Mouse (Mus musculus) liver, embryonic 16.5 days (tissue): ENCODE data around the gene Cyp4a12a. TPM values are rescaled to one million over a fixed set of nuclear protein-coding genes. Genes with fewer than 3 reads are reported as not detected.

ENCODE experiments used
- polyA plus RNA-seq: library from polyadenylated mRNA; unstranded; fragments of >200 nt; fragmentation: Nextera tagmentation; extraction: Ambion mirVana; gene quantifications from 2 replicates; pipeline ENCODE4 v1.2.1, GENCODE M21; 2015

Cyp4a12a gene
- polyA plus RNA-seq, 1 experiment from 2014 or later: 0.04 TPM

Other genes starting within 250 kb of the Cyp4a12a start
- gene Tal1, start 242.6 kb upstream of the Cyp4a12a start, polyA plus RNA-seq: 17.1 and 17.8 TPM in 2 replicates
- 25.1 and 28.2 TPM in 2 replicates for gene Pdzk1ip1, start 210.3 kb upstream of the Cyp4a12a start, polyA plus RNA-seq
- gene Cyp4x1, start 164.8 kb upstream of the Cyp4a12a start, polyA plus RNA-seq: 0.04 and 0.05 TPM in 2 replicates
- not detected in 2 replicates for gene Cyp4a29, start 57.0 kb upstream of the Cyp4a12a start, polyA plus RNA-seq
- gene Cyp4a12b, start 112.6 kb downstream of the Cyp4a12a start, polyA plus RNA-seq: not detected in 2 replicates
- gene Cyp4a30b, start 153.6 kb downstream of the Cyp4a12a start, polyA plus RNA-seq: not detected in 2 replicates
- 0.09 and 0.11 TPM in 2 replicates for gene Cyp4a14, start 197.1 kb downstream of the Cyp4a12a start, polyA plus RNA-seq
- 0.08 and 0.31 TPM in 2 replicates for gene Cyp4a10, start 219.2 kb downstream of the Cyp4a12a start, polyA plus RNA-seq